Mouse (Mus musculus): Measurements from ENCODE around the gene H2-Ab1.

DNA sequence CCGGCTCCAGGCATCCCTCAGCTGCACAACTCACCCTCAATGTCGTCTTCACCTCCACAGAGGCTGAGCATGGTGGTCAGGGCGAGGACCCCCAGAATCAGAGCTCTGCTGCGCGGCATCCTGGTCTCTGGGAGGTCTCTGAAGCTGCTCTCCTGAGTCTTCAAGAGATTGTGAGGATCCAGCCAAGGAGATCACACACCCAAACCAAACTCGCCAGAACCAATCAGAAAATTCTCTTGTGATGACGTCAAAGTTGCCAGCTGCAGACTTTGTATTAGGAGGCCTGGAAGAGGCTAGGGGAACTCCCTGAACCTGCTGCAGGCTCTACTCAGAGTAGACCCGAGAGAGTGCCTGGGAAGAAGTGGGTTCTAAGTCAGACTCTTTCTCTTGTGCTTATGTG, 30.2 kb downstream of the H2-Ab1 start, which contains the start of gene H2-Aa:
- TF ChIP-seq POLR2A (IDR thresholded peaks at IDR 0.05; ENCODE audit: borderline replicate concordance, low read depth, low read length) (no peak), CTCF (IDR thresholded peaks at IDR 0.05; ENCODE audit: low read depth, low read length) (no peak)

Data from bone marrow macrophage, adult 2 months (primary cell).